Mouse (Mus musculus) thymus, postnatal 14 days (tissue): ENCODE data around the gene Lpgat1.

ENCODE experiments used
- DNase-seq: peaks from one replicate; pipeline ENCODE4 v3.0.0; 2021

The Lpgat1 gene

DNA sequence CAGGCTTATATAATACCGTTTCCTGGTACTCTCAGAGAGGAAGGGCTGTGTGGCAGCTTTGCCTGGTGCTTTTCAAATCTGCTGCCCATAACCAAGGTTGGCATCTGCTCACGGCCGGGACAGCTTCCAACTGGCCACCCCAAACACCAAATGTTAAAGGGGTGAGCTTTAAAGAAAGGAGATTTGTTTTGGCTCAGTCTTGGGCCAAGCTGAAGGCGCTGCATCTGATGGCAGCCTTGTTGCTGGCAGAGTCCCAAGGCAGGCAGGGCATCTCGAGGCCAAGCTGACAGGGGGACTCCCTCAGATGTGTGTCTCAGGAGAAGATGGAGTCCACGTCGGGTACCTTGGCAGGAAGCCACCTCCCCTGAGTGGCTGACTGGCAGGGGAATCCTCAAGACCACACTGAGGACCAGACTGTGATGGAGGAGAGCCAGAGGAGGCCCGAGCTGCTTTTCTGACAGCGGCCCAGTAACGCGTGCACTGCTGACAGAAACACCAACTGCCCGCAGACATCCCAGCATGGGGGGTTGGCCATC is 91.1 kb downstream of the Lpgat1 start:
- DNase-seq, result no peak

DNA sequence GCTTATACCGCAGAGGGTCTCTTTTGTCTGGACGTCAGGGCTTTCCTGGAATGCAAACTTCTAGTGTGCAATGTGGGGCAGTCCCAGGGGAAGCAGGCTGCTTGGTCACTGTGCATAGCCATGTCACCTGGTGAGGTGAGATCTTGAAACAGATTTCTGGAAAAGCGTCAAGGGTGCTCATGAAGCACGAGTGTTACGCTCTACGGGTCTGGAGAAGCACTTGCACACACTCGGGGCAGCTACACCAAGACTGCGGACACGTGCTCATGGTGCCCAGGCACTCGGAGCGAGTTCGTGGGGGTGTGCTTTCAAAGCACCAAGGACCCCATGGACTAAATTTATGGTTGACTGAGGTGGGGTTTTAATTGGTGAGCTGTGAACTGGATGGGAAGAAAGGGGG is 94.1 kb downstream of the Lpgat1 start:
- no peak for DNase-seq

DNA sequence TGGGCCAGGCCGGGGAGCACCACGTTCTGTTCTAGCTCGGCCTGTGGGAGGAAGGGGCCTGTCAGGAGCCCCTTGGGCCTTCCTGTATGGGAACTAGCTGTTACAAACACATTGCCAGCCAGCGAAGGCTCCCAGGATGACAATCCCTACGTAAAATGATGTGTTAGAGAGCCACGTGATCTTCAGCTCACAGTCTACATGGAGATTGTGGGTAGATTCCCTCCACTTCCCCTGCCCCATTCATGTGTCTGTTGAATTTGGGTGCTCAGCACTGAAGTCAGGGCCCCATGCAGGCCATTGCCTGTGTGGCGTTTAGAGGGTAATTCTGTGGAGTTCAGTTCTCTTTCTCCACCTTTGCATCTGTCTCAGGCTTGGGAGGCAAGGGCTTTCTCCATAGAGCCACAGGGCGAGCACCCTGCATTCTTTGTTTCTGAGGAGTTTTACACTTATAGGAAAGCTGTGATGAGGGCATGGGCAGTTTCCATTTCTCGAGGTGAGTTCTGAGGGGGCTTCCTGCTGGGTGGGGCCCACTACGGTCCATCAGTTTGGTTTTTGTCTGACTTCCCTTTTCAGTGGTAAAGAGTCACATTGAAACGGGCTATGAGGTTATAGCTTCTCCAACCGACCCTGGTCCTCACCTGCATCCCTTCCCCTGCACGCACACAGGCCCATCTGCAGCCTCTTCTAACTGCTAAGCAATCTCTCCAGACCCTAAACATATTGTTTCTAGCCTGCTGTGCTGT is 95.5 kb downstream of the Lpgat1 start:
- DNase-seq, result no peak

DNA sequence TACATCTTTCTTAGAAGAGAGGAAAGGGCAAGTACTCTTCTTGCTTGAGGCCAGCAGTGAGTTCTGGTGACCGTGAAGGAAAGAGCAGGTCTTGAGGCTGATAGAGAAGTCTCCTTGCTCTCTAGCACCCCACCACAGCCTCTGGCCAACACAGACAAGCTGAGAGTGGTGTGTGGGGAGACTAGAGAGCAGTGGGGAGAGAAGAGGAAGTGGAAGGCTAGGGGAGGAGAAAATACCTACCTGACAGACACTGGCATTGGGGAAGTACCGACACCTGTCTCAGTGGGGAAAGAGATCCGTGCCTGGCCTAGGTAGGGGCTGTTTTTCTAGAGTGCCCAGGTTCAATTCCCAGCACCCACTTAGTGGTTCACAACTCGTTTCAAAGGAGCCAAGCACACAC is 96.6 kb downstream of the Lpgat1 start:
- DNase-seq, result no peak

DNA sequence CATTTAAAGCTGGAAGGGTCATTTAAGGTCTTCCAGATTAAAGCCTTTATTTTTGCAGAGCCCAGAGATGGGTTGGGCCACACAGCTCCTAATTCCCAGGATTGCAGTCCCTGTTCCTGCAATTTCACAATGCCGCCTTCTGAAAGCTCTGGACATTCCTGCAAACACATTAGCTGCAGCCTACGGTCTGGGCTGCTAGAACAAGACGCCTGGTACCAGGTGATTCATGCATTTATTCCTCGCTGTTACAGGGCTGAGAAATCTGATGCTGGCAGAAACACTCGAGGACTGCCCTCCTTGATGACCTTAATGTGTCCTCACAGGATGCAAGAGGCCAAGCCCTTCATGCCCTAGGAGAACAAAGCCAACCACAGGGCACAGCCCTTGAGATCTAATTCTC is 97.3 kb downstream of the Lpgat1 start:
- DNase-seq, result no peak

DNA sequence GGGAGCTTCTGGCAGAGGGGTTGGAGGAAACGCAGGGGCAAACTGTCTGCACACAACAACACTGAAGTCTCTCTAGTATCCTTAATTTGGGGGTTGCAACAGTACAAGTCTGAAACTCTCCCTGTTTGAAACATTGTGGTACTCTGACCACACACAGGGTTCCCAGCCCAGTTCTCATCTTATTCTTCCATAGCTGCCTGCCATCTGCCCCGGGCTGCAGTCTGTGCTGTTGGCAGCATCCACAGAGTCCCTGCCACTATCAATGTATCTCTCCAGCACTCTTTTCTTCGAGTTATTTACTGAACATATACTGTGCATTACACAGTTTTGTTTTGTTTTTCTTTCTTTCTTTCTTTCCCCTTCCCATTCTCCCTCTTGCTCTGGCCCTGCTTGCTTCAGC is 99.0 kb downstream of the Lpgat1 start:
- DNase-seq, result no peak

DNA sequence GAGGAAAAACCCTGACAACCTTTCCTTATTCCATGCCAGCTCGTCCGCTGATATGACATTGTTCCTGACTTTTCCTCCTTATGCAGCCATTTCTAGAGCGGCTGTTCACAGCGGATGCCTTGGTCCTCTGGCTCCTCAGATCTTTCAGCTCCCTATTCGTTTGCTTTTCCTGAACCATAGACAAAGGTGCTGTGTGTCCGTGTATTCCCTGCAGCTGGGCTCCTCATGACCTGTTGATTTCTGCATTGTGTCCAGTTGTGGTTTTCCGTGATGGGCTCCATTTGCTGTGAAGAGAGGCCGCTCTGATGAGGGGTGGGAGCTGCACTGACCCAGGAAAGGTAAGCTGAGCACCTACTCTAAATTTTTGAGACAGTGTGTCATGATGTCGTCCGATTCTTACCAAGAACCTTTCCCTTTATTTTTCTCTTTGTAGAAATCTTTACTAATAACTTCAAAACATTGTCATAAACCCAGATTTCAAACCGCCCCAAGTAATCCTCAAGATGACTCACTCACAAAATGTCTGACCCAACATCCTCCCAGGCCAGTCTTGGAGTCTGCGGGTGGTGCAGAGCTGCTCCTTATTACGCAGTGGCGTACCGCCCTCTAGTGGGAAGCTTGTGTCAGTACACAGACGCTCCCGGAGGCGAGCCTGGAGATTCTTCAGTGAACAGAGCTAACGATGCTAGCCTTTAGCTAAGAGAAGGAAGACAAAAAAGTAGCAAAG is 99.9 kb downstream of the Lpgat1 start:
- DNase-seq, result peak; percentile 86

DNA sequence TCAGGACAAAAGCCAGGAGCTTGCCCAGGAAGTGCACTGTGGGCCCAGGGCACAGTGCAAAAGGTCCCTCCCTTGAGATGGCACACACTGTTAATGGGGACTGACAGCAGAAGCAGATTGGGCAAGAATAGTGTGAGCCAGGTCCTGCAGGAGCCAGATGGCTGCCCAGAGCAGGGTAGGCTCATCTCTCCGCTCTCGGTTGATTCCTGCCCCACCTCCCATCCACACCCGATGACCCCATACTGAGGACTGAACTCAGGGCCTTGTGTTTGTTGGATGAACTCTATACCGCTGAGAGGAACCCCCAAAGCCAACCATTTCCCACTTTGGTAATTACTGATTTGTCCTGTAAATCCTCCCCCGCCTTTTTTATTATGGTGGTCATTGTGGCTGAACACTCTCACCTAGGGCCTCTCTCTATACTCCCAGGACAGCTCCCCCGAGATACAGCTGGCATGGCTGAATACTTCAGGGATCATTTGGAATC is 100.6 kb downstream of the Lpgat1 start:
- DNase-seq, result no peak

DNA sequence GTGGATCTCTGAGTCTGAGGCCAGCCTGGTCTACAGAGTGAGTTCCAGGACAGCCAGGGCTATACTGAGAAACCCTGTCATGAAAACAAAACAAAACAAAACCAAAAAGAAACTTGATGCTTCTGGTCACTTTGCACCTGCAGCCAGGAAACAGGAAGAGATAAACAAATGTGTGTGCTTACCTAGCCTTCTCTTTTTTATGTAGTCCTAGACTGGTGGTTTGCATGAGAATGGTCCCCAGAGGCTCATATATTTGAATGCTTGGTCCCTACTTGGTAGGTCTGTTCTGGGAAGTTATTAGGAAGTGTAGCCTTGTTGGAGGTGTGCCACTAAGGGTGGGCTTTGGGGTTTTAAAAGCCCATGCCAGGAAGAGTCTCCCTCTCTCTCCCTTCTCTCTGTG is 101.4 kb downstream of the Lpgat1 start:
- DNase-seq, result no peak

DNA sequence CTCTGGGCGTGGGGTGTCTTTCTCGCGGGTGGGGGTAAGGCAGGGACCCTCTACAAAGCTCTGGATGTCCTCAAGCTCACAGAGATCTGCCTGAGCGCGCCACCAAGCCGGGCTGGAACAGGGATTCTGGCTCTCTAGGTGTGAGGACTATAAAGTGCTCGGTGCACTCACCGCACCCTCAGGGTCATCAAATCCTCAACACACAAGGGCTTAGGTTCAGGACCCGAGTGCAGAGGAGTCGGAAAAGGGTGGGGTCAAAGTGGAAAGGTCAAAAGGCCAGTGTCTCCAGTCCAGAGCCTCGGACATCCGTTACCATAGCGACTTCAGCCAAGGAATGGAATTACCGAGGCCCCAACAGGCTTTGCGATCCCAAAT is 103.3 kb downstream of the Lpgat1 start:
- DNase-seq, result no peak

DNA sequence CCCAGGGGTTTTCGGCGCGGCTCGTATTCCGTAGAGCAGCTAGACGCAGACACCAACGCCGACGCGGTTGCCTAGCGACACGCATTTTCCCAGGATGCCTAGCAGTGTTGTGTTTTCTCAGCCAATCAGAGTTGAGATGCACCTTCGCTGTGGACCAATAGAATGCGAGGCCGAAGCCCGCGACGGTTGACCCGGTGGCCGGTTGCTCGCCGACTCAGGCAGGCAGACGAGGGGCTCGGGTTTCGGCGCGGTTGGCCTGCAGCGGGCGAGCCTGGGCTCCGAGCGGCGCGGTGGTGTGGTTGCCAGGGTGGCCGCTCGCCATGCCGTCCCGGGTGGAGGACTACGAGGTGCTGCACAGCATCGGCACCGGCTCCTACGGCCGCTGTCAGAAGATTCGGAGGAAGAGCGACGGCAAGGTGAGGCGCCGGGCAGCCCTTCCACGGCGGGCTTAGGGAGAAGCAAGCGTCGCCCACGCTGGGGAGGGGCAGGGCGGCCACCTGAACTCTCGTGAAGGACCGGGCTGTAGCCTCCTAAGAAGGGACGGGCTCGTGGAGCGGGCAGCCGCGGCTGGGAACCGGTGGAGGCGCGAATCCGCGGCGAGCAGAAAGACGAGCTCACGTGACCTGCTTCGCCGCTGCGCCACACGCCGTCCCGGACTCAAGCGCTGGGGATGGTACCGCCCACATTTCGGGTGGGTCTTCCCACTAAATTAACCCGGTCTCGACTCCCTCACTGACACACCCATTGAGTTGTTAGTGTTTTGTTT is 103.9 kb downstream of the Lpgat1 start, which contains the start of gene Nek2:
Gene Nek2, plus strand, starts transcription at position 119 of the 766 bp plus-strand sequence.
- peak; percentile 94 for DNase-seq

DNA sequence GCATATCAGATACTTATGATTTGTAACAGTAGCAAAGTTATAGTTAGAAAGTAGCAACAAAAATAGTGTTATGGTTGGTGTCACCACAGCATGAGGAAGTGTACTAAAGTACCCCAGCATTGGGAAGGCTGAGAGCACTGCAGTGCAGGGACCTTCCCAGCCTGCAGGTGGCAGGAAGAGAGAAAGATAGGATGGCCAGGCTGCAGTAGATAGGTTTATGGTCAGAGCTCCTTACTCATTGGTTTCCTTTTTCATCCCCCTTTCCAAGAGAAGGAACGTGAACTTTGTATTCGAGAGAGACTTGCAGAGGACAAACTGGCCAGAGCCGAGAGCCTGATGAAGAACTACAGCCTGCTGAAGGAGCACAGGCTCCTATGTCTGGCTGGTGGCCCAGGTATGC is 111.5 kb downstream of the Lpgat1 start:
- no peak for DNase-seq

DNA sequence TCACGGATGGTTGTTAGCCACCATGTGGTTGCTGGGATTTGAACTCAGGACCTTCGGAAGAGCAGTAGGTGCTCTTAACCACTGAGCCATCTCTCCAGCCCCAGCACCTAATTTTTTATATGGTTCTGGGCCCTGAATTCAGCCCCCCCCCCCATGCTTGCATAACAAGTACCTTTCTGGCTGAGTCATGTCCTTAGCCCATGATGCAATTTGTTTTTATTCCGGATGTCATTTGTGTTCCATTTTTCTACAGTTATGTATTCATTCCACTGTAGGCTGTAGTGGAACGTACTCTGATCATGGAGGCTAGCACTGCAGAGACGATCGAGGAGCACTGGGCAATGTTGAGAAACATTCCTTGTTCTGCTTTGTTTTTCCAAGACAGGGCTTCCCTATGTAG is 115.8 kb downstream of the Lpgat1 start:
- no peak for DNase-seq
